In genomic region chr13:49133125-49133524, GRCm38 (mm10) we compare ENCODE assay signal across 12 mouse cellular contexts. TPM values are rescaled to one million over a fixed set of nuclear protein-coding genes. Genes with fewer than 3 reads are reported as not detected.
A peak's percentile ranks its signal among the peaks of the same experiment; 100 is the strongest.
DNase-seq lines count a peak whose midpoint lies in the region; ATAC-seq and TF ChIP-seq lines count a peak whose summit lies in the region.
"Had no signal": no experiment of that assay in that cellular context is flagged by ENCODE, and none has a peak within 500 bp of the region (broad histone marks: within the 10 kb centered on the region; RNA-seq: fewer than 3 reads in every experiment).

No protein-coding gene starts in this region.

- H3K27me3 ChIP-seq in stomach, embryonic 15.5 days (replicated peaks), result no peaks in the 10 kb centered on the region
- no peaks in the 10 kb centered on the region for H3K27me3 ChIP-seq in stomach, postnatal 0 days (ENCODE audit: control insufficient read depth, insufficient read depth, low read length)
- no peaks in the 10 kb centered on the region for H3K27me3 ChIP-seq in midbrain, embryonic 10.5 days (ENCODE audit: low read depth, poor library complexity, severe bottlenecking)
- H3K27me3 ChIP-seq: neural tube, embryonic 12.5 days had no signal

- peaks cover 33% of the 10 kb centered on the region for H3K4me1 ChIP-seq in stomach, embryonic 15.5 days
- H3K4me1 ChIP-seq in stomach, postnatal 0 days (replicated peaks; ENCODE audit: control insufficient read depth, insufficient read depth), result peaks cover 9% of the 10 kb centered on the region
- peaks cover 45% of the 10 kb centered on the region for H3K4me1 ChIP-seq in midbrain, embryonic 10.5 days

- no peak for ATAC-seq in stomach, embryonic 15.5 days (ENCODE audit: insufficient read depth, low FRiP score, low read depth)
- ATAC-seq in stomach, postnatal 0 days (ENCODE audit: low FRiP score, low TSS enrichment), result no peak
- ATAC-seq: hindbrain, embryonic 16.5 days; midbrain, embryonic 16.5 days had no signal

- TF ChIP-seq CTCF in stomach, postnatal 0 days (IDR thresholded peaks at IDR 0.05; ENCODE audit: low read depth), result no peak

- no peak overlapping the region for H3K4me3 ChIP-seq in stomach, embryonic 15.5 days (replicated peaks)
- H3K4me3 ChIP-seq in stomach, postnatal 0 days (ENCODE audit: low read depth, low read length), result no peak overlapping the region
- no peak overlapping the region for H3K4me3 ChIP-seq in midbrain, embryonic 10.5 days
- H3K4me3 ChIP-seq: neural tube, embryonic 12.5 days had no signal

- H3K9ac ChIP-seq in stomach, embryonic 15.5 days, result no peak overlapping the region
- no peak overlapping the region for H3K9ac ChIP-seq in stomach, postnatal 0 days (ENCODE audit: low read length)
- H3K9ac ChIP-seq: neural tube, embryonic 12.5 days had no signal

- peak; percentile 45 for DNase-seq in gastrocnemius, postnatal 14 days
- no peak for DNase-seq in gastrocnemius, postnatal 25 days
- no peak for DNase-seq in stomach, postnatal 0 days (ENCODE audit: low spot score)
- DNase-seq in cerebellum, postnatal 36 days, result peak; percentile 66 to 70
- peak; percentile 67 to 77 for DNase-seq in kidney, postnatal 4 days
- DNase-seq in midbrain, embryonic 10.5 days (ENCODE audit: low spot score), result no peak
- DNase-seq in layer of hippocampus, adult 18-20 months (ENCODE audit: low spot score in 2 of 2), result no peak

- peak overlapping the region; percentile 59; the same call in 1 of the 2 replicates for H3K27ac ChIP-seq in stomach, embryonic 15.5 days
- H3K27ac ChIP-seq in stomach, postnatal 0 days (replicated peaks), result no peak overlapping the region
- H3K27ac ChIP-seq in midbrain, embryonic 10.5 days (replicated peaks), result no peak overlapping the region
- H3K27ac ChIP-seq: macrophage; neural tube, embryonic 12.5 days had no signal

- H3K36me3 ChIP-seq in stomach, embryonic 15.5 days, result no peaks in the 10 kb centered on the region
- H3K36me3 ChIP-seq in stomach, postnatal 0 days (ENCODE audit: control insufficient read depth, insufficient read depth, low read length), result no peaks in the 10 kb centered on the region
- 0 out of 2 replicates have a peak, but pooled peaks cover 4% of the 10 kb centered on the region for H3K36me3 ChIP-seq in midbrain, embryonic 10.5 days
- H3K36me3 ChIP-seq: neural tube, embryonic 12.5 days had no signal

- no peaks in the 10 kb centered on the region for H3K9me3 ChIP-seq in stomach, embryonic 15.5 days
- H3K9me3 ChIP-seq in stomach, postnatal 0 days (ENCODE audit: control insufficient read depth, low read length), result no peaks in the 10 kb centered on the region
- no peaks in the 10 kb centered on the region for H3K9me3 ChIP-seq in midbrain, embryonic 10.5 days (replicated peaks)
- H3K9me3 ChIP-seq: neural tube, embryonic 12.5 days had no signal

- no peak overlapping the region for H3K4me2 ChIP-seq in stomach, embryonic 15.5 days
- H3K4me2 ChIP-seq in stomach, postnatal 0 days (replicated peaks; ENCODE audit: low read depth), result no peak overlapping the region
- H3K4me2 ChIP-seq: neural tube, embryonic 12.5 days had no signal

- no peak for TF ChIP-seq EP300 in stomach, postnatal 0 days (optimal IDR thresholded peaks at IDR 0.05)

- WGBS in stomach, embryonic 15.5 days, result 62% methylated on average over 4 of the region's 4 CpGs
- 48% methylated on average over 4 of the region's 4 CpGs for WGBS in stomach, postnatal 0 days
- WGBS in midbrain, embryonic 10.5 days, result 83% methylated on average over 4 of the region's 4 CpGs

- intact Hi-C loops in gastrocnemius, postnatal 14 days (cut with DNase I; ENCODE audit: low total_unique reads), result no loop called here

RNA-seq across cellular contexts. Expression of gene Wnk2, which starts 14.7 kb away (rescaled TPM):
- total RNA-seq in gastrocnemius, postnatal 14 days (2021), result 10 to 100 TPM; 41.7 to 45.1 TPM
- 10 to 100 TPM; 51.0 to 62.2 TPM for total RNA-seq in gastrocnemius, postnatal 25 days (2021)
- polyA plus RNA-seq in stomach, embryonic 15.5 days (2015; fragmentation: Nextera tagmentation; extraction: Ambion mirVana), result 3.3 and 3.8 TPM in 2 replicates
- 1.6 and 1.7 TPM in 2 replicates for polyA plus RNA-seq in stomach, postnatal 0 days (2015; fragmentation: Nextera tagmentation; extraction: Ambion mirVana)
- 4.3 and 6.9 TPM in 2 replicates for polyA plus RNA-seq in midbrain, embryonic 10.5 days (2016; fragmentation: Nextera tagmentation; extraction: Ambion mirVana)
- 100 to 1,000 TPM; 100 to 103 TPM for total RNA-seq in layer of hippocampus, adult 18-20 months (2021)
- polyA plus RNA-seq: macrophage had no signal

RNA-seq across cellular contexts. Expression of gene Ninj1, which starts 54.2 kb away (rescaled TPM):
- 10 to 100 TPM; 12.4 to 16.8 TPM for total RNA-seq in gastrocnemius, postnatal 14 days (2021)
- 10 to 100 TPM; 15.8 to 18.8 TPM for total RNA-seq in gastrocnemius, postnatal 25 days (2021)
- 52.5 and 54.3 TPM in 2 replicates for polyA plus RNA-seq in stomach, embryonic 15.5 days (2015; fragmentation: Nextera tagmentation; extraction: Ambion mirVana)
- polyA plus RNA-seq in stomach, postnatal 0 days (2015; fragmentation: Nextera tagmentation; extraction: Ambion mirVana), result 76.3 and 83.1 TPM in 2 replicates
- 23.1 and 24.3 TPM in 2 replicates for polyA plus RNA-seq in midbrain, embryonic 10.5 days (2016; fragmentation: Nextera tagmentation; extraction: Ambion mirVana)
- 10 to 100 TPM; 19.5 to 19.9 TPM for total RNA-seq in layer of hippocampus, adult 18-20 months (2021)

Comparison
In these comparisons a context has a peak if more than half of its experiments do, and no peak if none do; other contexts are left out.
1. DNase-seq: peak in gastrocnemius, postnatal 14 days (single experiment), cerebellum, postnatal 36 days (2 of 2) and kidney, postnatal 4 days (2 of 2); none in gastrocnemius, postnatal 25 days (single experiment), stomach, postnatal 0 days (single experiment), midbrain, embryonic 10.5 days (single experiment) and layer of hippocampus, adult 18-20 months (0 of 2).